Mouse (Mus musculus) forelimb bud, embryonic 11.5 days (tissue): ENCODE data around the gene Nol4l.

Source experiments
- DNase-seq: peaks from one replicate; pipeline ENCODE4 v3.0.0-alpha.2; 2012; ENCODE audit warnings: low read depth, low spot score

Gene Nol4l

DNA sequence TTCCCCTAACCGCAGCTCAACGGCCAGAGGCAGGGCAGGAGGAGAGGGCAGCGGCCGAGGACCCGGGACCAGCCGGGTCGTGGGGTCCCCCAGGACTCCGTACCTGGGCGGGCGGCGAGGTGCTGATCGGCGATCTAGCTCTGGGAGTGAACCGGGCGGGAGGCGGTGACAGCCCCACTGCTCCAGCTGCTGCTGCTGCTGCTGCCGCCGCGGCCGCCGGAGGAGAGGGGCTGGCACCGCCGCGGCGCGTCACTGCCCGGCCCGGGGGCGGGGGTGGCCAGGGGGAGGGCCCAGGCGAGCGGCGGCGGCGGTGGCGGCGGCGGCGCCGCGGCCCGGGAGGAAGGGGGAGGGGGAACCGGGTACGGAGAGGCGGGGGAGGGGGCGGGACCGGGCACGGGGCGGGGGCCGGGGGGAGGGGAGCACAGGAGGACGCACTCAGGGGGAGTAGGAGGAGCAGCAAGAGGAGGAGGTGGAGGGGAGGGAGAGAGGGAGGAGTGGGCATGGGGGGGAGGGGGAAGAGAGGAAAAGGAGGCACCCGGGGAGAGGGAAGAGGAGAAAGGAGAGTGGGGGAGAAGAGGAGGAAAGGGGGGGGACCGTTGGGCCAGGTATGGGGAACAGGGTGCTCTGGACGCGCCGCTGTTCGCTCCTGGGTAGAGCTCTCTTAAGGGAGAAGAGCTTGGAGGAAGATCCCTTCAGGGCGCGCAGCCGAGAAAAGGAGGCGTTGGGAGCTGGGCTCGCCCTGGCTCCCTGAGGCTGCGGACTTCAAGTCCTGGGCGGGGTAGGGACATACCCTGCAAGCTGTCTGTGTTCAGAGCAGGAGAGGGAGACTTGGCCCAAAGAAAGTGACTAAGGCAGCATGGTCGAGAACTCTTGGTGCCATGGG is 85.3 kb downstream of the Nol4l start:
- DNase-seq = no peak

DNA sequence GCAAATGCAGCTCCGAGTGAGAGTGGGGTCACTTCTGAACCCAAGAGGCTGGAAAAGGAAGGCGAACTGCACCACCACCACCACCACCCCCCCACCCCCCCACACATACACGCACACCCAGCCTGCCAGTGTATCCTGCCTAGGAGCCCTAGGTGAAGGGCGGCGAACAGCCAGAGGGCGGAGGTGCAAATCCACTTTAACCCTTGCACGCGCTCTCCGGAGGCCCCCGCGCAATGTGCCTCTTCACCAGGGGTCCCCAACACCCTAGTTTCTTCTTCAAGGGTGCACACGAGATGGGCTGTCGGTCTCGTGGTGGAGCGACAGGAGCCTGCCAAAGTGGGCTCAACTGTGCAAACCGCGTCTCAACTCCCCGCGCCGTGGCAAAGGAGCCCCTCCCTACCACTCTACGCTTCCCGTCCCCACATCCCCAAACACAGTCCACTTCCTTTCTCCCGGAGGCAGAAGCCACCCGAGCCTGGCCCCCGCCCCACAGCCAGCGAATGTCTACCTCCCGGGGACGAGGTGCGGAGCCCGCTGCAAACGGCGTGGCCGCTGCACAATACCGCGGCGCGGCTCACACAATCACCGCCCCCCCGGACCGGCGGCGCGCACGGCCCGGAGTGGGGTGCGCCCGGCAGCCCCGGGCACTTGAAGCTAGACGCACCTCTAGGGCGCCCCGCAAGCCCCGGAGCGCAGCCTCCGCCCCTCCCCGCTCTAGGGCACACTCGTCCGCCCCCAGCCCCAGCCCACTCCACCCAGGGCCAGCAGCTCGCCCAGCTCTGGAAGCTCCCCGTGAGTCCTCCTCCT is 86.1 kb downstream of the Nol4l start:
- no peak for DNase-seq

DNA sequence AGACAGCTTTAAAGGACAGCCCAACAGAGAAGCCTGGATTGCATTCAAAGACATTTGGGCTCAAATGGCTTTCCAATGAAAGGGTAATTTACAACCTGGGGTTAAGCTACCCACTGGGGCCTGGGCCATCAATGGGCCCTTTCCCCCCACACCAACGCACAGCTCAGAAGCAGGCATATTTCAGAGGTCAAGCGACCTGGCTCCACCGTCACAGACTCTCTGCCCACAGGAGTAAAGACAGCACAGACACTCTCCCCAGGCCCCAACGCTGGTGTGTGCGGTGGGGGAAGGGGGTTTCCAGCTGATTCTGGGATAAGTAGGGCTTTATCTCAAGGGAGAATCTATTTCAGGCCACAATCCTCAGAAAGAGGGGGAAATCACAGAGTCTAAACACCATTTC is 87.1 kb downstream of the Nol4l start:
- DNase-seq = no peak

GRCm38 (mm10) chr2:153441228-153441627 is 88.5 kb downstream of the Nol4l start:
- DNase-seq = no peak

DNA sequence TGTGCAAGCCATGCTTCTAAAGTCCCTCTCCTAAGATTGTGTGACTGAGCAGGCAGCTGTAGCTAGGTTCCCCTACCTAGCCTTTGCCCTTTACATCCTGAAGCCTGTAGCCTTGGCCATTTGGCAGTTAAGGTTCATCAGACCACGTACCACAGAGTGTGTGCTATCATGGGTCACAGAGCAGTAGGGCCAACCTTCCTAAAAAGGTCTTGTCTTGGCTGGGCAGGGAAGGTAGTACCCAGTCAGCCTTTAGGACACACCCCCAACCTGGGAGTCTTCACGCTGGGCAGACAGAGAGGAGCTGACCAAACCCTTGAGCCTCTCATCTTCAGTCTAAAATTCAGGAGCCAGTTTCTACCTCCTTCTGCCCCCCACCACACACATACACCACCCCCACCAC is 89.0 kb downstream of the Nol4l start:
- no peak for DNase-seq

DNA sequence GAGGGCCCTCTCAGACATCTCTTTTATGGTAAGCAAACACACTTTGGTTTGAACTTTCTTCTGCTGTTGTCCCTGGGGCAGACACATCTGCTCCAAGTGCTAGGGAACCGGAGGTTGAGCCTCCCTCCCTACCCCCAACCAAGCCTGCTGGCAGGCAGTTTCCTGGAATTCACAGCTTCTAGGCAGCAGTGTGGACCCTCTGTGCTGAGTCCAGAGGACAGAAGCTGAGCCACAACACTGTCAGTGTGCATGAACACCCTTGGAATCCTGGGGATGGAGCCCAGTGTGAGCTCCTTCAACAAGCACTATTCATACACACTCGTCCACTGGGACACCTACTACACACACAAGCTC is 92.5 kb downstream of the Nol4l start:
- DNase-seq = no peak

GRCm38 (mm10) chr2:153436641-153437305 is 93.0 kb downstream of the Nol4l start:
- no peak for DNase-seq

- DNase-seq = no peak
These were observed 94.6 kb downstream of the Nol4l start for GRCm38 (mm10) chr2:153434880-153435831.

DNA sequence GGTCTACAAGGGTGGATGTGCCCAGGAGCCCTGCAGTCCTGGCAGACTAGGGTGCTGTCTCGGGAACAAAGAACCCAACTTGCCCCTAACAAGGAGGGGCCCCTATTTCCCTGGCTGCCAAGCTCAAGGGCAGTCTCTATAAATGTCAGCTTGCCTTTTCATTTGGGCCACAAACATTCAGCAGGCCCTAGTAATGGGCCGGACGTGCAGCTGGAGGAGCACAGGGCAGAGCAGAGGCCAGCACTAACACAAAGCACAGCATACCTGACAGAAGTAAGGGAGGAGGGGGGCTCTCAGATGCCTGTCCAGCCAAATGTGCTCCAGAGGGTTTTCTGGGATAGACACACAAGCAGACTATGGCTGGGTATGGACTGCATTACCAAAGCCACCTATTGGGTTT is 95.9 kb downstream of the Nol4l start:
- DNase-seq = no peak

GRCm38 (mm10) chr2:153432492-153432891 is 97.3 kb downstream of the Nol4l start:
- no peak for DNase-seq

DNA sequence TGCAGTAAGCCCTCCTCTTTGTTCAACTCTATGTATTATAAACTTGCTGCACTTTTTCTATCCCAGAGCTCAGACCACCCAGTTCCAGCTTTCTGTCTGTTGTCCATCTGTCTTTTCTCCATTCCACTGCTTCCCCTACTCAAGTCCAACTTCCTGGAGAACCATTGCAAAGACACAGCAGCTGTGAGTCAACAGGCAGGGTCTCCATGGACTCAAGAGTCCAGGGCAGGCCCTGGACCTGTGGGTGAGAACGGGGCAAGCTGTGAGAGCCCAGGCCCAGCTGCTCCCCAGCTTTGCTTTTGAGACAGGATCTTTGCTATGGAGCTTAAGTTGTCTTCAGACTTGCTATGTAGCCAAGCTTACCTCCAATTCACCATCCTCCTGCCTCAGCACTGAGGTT is 99.2 kb downstream of the Nol4l start:
- no peak for DNase-seq

DNA sequence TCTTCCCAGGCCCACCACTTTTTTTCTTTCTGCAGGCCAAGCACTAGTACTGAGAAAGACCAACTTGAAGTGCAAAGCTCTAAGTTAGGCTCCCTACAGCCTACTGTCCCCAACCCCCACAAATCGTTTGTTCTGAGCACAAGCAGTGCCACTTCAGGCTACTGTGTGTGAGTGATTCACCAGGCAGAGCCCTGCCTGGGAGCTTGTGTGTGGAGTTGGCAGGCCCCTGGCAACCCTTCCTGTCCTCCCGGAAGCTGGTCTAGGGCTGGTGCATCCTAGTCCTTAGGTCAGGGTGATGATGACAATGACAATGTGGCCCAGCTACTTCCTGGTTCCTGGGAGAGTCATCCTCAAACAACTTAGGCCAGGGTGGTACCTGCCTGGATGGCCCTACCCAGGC is 101.3 kb downstream of the Nol4l start:
- DNase-seq = no peak

DNA sequence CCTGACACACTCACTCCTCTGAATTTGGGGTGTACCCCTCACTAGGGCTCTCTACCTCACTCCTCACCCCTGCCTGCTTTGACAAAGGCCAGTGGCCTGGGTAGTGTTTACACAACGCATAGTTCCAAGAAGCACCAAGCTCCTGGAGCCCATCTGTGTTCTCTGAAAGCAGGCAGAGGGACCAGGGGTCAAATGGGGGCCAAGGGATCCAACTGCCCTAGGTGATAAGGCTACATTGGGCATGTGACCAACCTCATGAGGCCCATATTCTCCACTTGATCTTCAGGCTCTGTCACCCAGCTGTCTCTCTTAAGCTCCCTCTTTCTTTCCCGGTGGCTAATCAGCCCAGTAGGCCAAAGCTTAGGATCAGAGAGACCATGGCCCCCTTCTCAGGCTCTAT is 102.8 kb downstream of the Nol4l start:
- no peak for DNase-seq

DNA sequence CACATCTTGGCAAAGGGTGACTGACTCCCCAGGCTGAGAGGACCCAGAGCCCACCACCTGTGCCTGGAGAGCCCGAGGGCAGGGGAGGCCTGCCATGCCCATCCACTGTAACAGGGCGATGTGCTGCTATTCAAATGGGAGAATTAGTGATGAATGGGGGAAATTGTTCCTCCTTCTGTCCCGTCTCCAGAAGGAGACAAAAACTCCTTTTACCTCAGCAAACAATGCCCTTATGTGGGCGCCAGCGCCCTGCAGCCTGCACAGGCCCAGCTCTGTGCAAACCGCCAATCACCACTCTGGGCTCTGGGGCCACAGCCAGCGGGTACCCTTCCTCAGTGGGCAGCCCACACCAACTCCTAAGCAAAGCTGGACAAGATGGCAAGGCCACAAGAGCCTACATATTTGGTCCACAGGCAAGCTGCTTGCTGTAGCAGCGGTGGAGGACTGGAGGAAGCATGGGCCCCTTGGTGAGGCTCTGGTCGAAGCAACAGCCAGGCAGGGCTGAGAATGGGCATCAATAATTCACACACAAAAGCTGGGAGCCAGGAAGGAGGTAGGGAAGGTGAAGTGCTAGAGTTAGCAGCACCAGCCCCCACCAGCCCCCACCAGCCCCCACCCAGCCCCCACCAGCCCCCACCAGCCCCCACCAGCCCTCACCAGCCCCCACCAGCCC is 103.6 kb downstream of the Nol4l start:
- DNase-seq = no peak

DNA sequence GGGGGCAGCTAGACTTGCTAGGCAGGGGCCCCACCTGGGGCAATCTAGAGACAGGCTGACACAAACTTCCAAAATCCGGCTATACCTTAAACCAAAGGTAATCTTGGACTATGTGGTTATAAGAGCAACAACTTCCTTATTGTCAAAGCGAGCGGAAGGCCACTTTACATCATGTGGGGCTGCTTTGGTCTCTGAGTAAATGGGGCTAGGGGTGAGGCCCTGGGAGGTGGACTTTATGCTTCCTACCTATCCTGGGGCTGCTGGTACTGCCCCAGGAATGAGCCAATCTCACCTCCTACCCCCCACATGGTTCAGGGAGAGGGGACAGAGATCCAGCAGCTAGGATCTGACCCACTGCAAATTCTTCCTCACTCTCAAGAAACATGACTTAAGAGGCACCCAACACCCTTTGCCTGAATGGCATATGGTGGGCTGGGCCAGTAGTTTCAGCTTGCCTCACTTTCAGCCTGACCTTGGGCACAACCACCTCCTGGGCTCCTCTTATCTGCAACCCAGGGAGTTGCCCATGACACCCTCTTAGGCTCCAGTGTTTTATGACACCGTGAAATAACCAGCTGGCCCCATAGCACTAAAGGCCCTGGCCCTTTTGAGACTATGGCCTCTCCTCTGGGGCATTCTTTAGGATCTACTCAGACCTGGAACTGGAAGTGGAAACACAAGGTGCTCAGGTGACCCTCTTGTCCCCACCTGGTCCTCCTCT is 104.5 kb downstream of the Nol4l start:
- DNase-seq = no peak

- DNase-seq = no peak
These were observed 105.2 kb downstream of the Nol4l start for GRCm38 (mm10) chr2:153424557-153424956.

- no peak for DNase-seq
These were observed 106.7 kb downstream of the Nol4l start for GRCm38 (mm10) chr2:153423113-153423512.

DNA sequence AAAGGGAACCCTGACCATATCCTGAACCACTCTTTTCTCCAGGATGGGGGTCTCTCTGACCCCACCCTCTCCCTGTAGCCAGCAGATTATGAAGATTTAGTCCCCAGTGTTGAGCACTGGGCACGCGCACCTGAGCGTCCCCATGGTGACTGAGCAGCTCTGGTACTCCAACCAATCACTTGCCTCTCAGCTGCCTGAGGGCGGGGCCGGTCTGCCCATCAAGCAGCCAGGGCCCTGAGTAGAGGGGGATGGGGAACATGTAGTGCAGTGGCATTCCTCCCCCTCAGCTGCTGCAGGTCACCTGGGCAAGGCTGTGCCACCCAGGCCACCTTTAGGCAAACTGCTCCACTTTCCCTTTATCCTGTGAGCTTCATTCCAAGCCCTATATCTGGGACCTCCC is 107.7 kb downstream of the Nol4l start:
- DNase-seq = no peak

DNA sequence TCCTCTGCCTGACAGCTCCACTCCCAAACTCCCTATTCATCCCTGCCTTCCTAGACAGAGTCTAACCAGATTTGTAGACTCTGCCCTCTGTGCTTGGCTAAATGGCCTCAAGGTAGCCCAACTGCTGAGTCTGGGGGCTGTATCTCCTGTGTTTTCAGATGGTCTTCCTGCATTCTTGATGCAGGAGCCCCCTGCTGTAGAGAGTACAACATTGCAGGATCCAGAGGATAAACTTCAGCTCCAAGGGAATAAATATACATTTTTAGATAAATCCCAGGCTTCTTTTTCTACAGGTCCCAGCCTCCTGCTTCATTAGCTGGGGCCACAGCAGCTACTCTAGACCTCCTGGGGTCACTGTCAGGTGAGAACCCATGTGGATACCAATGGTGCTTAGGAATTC is 108.5 kb downstream of the Nol4l start:
- no peak for DNase-seq

- DNase-seq = no peak
These were observed 111.4 kb downstream of the Nol4l start for GRCm38 (mm10) chr2:153418381-153418780.
